Mouse (Mus musculus): ENCODE measurements around the gene Epha2. TPM values are rescaled to one million over a fixed set of nuclear protein-coding genes. Genes with fewer than 3 reads are reported as not detected.

The Epha2 gene
- polyA plus RNA-seq, 1 experiment = 129 TPM

DNA sequence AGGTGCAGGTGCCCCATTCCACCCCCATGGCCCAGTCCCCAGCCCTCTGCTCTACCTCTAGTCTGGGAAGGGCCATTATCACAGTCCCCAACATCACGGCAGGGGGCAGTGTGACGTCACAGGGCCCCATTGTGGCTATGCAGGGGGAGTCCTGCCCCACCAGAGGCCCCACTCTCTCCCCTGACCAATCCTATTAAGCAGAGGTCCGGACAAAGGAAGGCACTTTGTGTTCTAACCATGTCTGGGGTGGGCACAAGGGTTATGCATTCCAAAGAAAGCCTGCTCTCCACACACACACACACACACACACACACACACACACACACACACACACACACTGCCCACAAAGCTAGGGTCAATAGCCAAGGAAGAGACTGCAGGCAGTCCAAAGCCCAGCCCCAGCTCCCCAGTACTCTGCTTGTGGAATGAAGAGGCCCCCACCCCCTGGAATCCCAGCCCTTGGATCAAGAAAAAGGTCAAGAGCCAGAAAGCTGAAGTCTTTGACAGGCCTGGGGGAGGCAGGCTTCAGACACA is 34.3 kb downstream of the Epha2 start:
- no peak for TF ChIP-seq USF1 (IDR thresholded peaks at IDR 0.05; ENCODE audit: low read depth)
- TF ChIP-seq CTCF (IDR thresholded peaks at IDR 0.05; ENCODE audit: control insufficient read depth, insufficient read depth, insufficient read length) = no peak
- no peak overlapping the region for H3K4me3 ChIP-seq (ENCODE audit: insufficient read depth, poor library complexity, severe bottlenecking)
- H3ac ChIP-seq (ENCODE audit: control insufficient read depth, insufficient read length, low read depth) = no peak overlapping the region
- no peaks in the 10 kb centered on the region for H3K27me3 ChIP-seq (ENCODE audit: control insufficient read depth, insufficient read depth, insufficient read length)
- H3K79me2 ChIP-seq (ENCODE audit: control insufficient read depth, insufficient read depth) = no peaks in the 10 kb centered on the region
- H3K79me3 ChIP-seq (ENCODE audit: low read depth) = no peaks in the 10 kb centered on the region
- H3K36me3 ChIP-seq (ENCODE audit: control insufficient read depth, insufficient read depth) = no peaks in the 10 kb centered on the region

DNA sequence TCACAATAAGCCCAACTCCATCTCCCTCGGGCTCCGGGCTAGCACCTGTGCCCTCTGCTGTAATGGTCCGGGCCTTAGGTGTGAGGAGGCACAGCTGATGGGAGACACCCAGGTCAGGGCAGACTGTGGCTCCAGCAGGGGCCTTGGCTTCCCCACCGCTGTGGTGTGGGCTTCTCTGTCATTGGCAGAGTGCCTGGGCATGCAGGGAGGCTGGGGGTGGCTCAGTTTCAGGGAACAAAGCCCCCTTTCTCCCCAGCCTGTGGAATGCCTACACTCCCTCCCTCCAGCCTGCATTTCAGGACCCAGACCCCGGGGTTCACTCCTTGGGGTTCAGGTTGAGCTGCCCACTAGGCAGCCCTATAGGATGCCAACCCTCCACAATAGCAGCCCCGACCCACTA is 35.2 kb downstream of the Epha2 start:
- TF ChIP-seq MYOG (IDR thresholded peaks at IDR 0.05; ENCODE audit: control insufficient read depth, extremely low read depth, insufficient read length) = no peak
- no peak for TF ChIP-seq FOSL1 (IDR thresholded peaks at IDR 0.05; ENCODE audit: insufficient read depth, low read length, poor library complexity, severe bottlenecking)
- no peak for TF ChIP-seq MYOD1 (IDR thresholded peaks at IDR 0.05; ENCODE audit: control insufficient read depth, insufficient read length, low read depth)
- TF ChIP-seq USF1 (IDR thresholded peaks at IDR 0.05; ENCODE audit: low read depth) = no peak
- no peak for TF ChIP-seq MAX (IDR thresholded peaks at IDR 0.05)
- no peak for TF ChIP-seq CEBPB (IDR thresholded peaks at IDR 0.05; ENCODE audit: low read depth)
- Histone ChIP-seq H3ac (ENCODE audit: control insufficient read depth, insufficient read length, low read depth) (no peak overlapping the region), H3K79me3 (ENCODE audit: low read depth) (no peaks in the 10 kb centered on the region), H3K79me2 (ENCODE audit: control insufficient read depth, insufficient read depth) (no peaks in the 10 kb centered on the region), H3K27me3 (ENCODE audit: control insufficient read depth, insufficient read depth, insufficient read length) (no peaks in the 10 kb centered on the region), H3K4me3 (ENCODE audit: insufficient read depth, poor library complexity, severe bottlenecking) (no peak overlapping the region), H3K36me3 (ENCODE audit: control insufficient read depth, insufficient read depth) (no peaks in the 10 kb centered on the region)

DNA sequence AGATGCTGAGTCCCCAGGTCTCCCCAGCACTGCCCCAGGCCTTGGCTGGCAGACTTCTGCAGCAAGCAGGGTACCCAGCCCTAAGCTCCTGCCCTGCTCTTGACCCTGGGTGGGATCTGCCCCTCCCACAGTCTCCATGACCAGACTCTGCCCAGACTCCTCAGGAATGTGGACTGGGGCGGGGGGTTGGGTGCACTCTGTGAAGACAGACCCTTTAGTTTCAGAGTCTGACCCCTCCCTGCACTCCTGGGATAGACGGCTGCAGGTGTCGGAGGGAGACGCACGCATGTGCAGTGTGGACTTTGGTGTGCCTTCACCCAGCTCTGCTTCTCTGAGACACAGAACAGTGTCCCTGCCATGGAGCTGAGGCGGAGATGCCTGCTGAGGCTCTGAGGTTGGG is 36.9 kb downstream of the Epha2 start:
- H3K79me3 ChIP-seq (ENCODE audit: low read depth) = no peaks in the 10 kb centered on the region
- TF ChIP-seq MAX (IDR thresholded peaks at IDR 0.05) (no peak), FOSL1 (IDR thresholded peaks at IDR 0.05; ENCODE audit: insufficient read depth, low read length, poor library complexity, severe bottlenecking) (no peak), MYOG (IDR thresholded peaks at IDR 0.05; ENCODE audit: control insufficient read depth, extremely low read depth, insufficient read length) (no peak), CTCF (IDR thresholded peaks at IDR 0.05; ENCODE audit: control insufficient read depth, insufficient read depth, insufficient read length) (no peak), CEBPB (IDR thresholded peaks at IDR 0.05; ENCODE audit: low read depth) (no peak), MYOD1 (IDR thresholded peaks at IDR 0.05; ENCODE audit: control insufficient read depth, insufficient read length, low read depth) (no peak), USF1 (IDR thresholded peaks at IDR 0.05; ENCODE audit: low read depth) (no peak)
- H3K79me2 ChIP-seq (ENCODE audit: control insufficient read depth, insufficient read depth) = no peaks in the 10 kb centered on the region
- H3K27me3 ChIP-seq (ENCODE audit: control insufficient read depth, insufficient read depth, insufficient read length) = no peaks in the 10 kb centered on the region
- H3K36me3 ChIP-seq (ENCODE audit: control insufficient read depth, insufficient read depth) = no peaks in the 10 kb centered on the region
- no peak overlapping the region for H3ac ChIP-seq (ENCODE audit: control insufficient read depth, insufficient read length, low read depth)
- no peak overlapping the region for H3K4me3 ChIP-seq (ENCODE audit: insufficient read depth, poor library complexity, severe bottlenecking)

DNA sequence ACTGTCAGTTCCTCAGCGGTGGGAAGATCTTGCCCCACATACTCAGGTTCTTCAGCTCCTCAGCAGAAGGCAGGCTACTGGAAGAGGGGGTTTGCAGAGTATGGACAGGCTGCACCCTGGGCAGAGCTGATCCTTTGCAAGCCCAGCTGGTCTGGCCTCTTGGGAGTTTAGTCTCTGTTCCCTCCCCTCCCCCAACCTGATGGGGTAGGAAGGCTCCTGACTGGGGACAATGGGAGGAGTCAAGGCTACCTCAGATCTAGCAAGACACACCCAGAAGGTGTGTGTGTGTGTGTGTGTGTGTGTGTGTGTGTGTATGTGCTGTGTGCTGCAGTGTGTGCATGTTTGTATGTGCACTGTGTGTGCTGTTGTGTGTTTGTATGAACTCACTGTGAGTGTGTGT is 37.8 kb downstream of the Epha2 start:
- H3ac ChIP-seq (ENCODE audit: control insufficient read depth, insufficient read length, low read depth) = no peak overlapping the region
- H3K27me3 ChIP-seq (ENCODE audit: control insufficient read depth, insufficient read depth, insufficient read length) = no peaks in the 10 kb centered on the region
- H3K79me3 ChIP-seq (ENCODE audit: low read depth) = no peaks in the 10 kb centered on the region
- TF ChIP-seq CTCF (IDR thresholded peaks at IDR 0.05; ENCODE audit: control insufficient read depth, insufficient read depth, insufficient read length) = no peak
- no peaks in the 10 kb centered on the region for H3K36me3 ChIP-seq (ENCODE audit: control insufficient read depth, insufficient read depth)
- no peaks in the 10 kb centered on the region for H3K79me2 ChIP-seq (ENCODE audit: control insufficient read depth, insufficient read depth)
- H3K4me3 ChIP-seq (ENCODE audit: insufficient read depth, poor library complexity, severe bottlenecking) = no peak overlapping the region

DNA sequence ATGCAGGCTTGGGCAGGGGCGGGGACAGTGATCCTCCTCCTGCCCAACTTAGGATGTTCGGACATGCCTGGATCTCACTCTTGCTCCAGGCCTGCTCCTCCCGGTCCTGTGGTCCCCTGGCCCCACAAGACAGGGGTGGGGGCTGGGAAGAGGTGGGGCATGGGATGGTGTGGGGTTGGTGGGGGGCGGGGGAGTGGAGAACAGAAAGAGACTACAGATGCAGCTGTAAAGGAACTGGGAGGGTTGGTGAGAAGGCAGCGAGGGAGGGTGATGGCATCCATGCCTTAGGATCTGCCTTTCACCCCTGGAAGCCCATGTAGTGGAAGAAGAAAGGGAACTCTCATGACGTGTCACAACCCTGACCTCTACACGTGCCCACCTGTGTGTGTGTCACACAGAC is 40.4 kb downstream of the Epha2 start:
- Histone ChIP-seq H3K79me3 (ENCODE audit: low read depth) (no peaks in the 10 kb centered on the region), H3ac (ENCODE audit: control insufficient read depth, insufficient read length, low read depth) (no peak overlapping the region), H3K27me3 (ENCODE audit: control insufficient read depth, insufficient read depth, insufficient read length) (no peaks in the 10 kb centered on the region), H3K79me2 (ENCODE audit: control insufficient read depth, insufficient read depth) (no peaks in the 10 kb centered on the region), H3K4me3 (ENCODE audit: insufficient read depth, poor library complexity, severe bottlenecking) (no peak overlapping the region), H3K36me3 (ENCODE audit: control insufficient read depth, insufficient read depth) (no peaks in the 10 kb centered on the region)
- TF ChIP-seq MAX (IDR thresholded peaks at IDR 0.05) = no peak
- no peak for TF ChIP-seq MYOG (IDR thresholded peaks at IDR 0.05; ENCODE audit: control insufficient read depth, extremely low read depth, insufficient read length)
- no peak for TF ChIP-seq USF1 (IDR thresholded peaks at IDR 0.05; ENCODE audit: low read depth)
- no peak for TF ChIP-seq CEBPB (IDR thresholded peaks at IDR 0.05; ENCODE audit: low read depth)
- no peak for TF ChIP-seq CTCF (IDR thresholded peaks at IDR 0.05; ENCODE audit: control insufficient read depth, insufficient read depth, insufficient read length)
- TF ChIP-seq MYOD1 (IDR thresholded peaks at IDR 0.05; ENCODE audit: control insufficient read depth, insufficient read length, low read depth) = no peak
- TF ChIP-seq FOSL1 (IDR thresholded peaks at IDR 0.05; ENCODE audit: insufficient read depth, low read length, poor library complexity, severe bottlenecking) = no peak

DNA sequence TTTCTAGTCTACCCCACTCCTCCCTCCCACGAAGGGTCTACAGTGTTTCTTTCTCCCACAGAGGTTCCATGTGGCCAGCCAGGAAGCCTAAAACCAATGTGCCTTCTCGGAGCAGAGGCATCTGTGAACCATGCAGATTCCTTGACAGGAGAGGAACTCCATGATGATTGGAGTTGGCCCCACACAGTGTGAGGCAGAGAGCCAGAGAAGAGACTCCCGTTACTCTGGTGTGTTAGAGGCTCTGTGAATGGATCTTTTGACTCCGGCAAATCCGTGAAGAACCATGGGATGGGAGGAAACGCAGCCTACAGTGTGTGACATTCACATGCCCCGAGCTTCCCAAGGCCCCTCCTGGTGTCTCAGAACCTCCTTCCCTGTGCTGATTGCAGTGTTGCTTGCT is 42.5 kb downstream of the Epha2 start:
- TF ChIP-seq CEBPB (IDR thresholded peaks at IDR 0.05; ENCODE audit: low read depth) = no peak
- TF ChIP-seq MYOD1 (IDR thresholded peaks at IDR 0.05; ENCODE audit: control insufficient read depth, insufficient read length, low read depth) = no peak
- no peak for TF ChIP-seq MYOG (IDR thresholded peaks at IDR 0.05; ENCODE audit: control insufficient read depth, extremely low read depth, insufficient read length)
- TF ChIP-seq USF1 (IDR thresholded peaks at IDR 0.05; ENCODE audit: low read depth) = no peak
- no peak for TF ChIP-seq FOSL1 (IDR thresholded peaks at IDR 0.05; ENCODE audit: insufficient read depth, low read length, poor library complexity, severe bottlenecking)
- no peak for TF ChIP-seq MAX (IDR thresholded peaks at IDR 0.05)
- TF ChIP-seq CTCF (IDR thresholded peaks at IDR 0.05; ENCODE audit: control insufficient read depth, insufficient read depth, insufficient read length) = no peak

More for the DNA sequence above, 42.5 kb downstream of the Epha2 start:
- Histone ChIP-seq H3K79me2 (ENCODE audit: control insufficient read depth, insufficient read depth) (no peaks in the 10 kb centered on the region), H3ac (ENCODE audit: control insufficient read depth, insufficient read length, low read depth) (no peak overlapping the region), H3K79me3 (ENCODE audit: low read depth) (no peaks in the 10 kb centered on the region), H3K4me3 (ENCODE audit: insufficient read depth, poor library complexity, severe bottlenecking) (no peak overlapping the region), H3K27me3 (ENCODE audit: control insufficient read depth, insufficient read depth, insufficient read length) (no peaks in the 10 kb centered on the region), H3K36me3 (ENCODE audit: control insufficient read depth, insufficient read depth) (no peaks in the 10 kb centered on the region)

Measured in C2C12 (cell line).